In the genomic region with DNA sequence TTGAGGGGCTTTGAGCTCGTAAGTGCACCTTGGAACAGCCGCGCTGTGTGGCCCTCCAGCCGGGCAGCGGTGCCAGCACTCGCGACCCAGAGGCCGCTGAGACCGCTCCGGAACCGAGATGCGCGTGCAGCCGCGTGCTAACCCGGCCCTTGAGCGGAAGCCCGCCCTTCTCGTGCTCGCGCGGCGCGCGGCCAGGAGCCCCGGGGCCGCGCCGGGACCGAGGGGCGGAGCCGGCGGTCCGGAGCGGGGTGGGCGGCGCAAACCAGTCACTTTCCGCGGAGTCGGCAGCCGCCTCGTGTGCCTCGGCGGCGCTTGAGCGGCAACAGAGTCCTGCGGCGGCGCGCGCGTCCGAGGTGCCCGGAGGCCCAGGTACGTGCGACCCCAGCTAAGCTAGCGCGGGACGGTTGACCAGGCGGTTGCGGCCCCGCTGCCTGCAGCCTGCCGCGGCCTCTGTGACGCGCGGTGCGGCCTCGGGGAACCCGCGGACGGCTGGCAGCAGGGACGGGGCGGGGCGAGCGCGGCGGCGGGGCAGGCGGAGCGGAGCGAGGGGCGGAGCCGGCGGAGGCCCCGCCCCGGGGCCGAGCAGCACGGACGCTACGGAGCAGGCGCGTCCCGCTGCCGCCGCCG, we compare ENCODE assay signal across 7 mouse cellular contexts. TPM values are rescaled to one million over a fixed set of nuclear protein-coding genes. Genes with fewer than 3 reads are reported as not detected.
DNase-seq lines count a peak whose midpoint lies in the region; ATAC-seq lines count a peak whose summit lies in the region.

Gene Tent4b, plus strand, starts transcription at position 269 of the 627 bp plus-strand sequence.

- no peaks in the 10 kb centered on the region for H3K9me3 ChIP-seq in embryonic facial prominence, embryonic 10.5 days
- H3K9me3 ChIP-seq in limb, embryonic 10.5 days (replicated peaks) = no peaks in the 10 kb centered on the region
- H3K9me3 ChIP-seq in midbrain, embryonic 13.5 days = no peaks in the 10 kb centered on the region

- peak; percentile 77 for ATAC-seq in granulocyte monocyte progenitor cell, adult 5-6 weeks (replicated peaks; ENCODE audit: poor library complexity, severe bottlenecking)
- peak; percentile 95 for ATAC-seq in midbrain, embryonic 13.5 days

- peak; percentile 96 for DNase-seq in adrenal gland, postnatal 10 days
- peak; percentile 95 for DNase-seq in embryonic facial prominence, embryonic 10.5 days (ENCODE audit: low spot score)
- DNase-seq in kidney, adult 11 months = peak; percentile 94
- DNase-seq in limb, embryonic 10.5 days (ENCODE audit: low spot score) = peak; percentile 95
- DNase-seq in spleen, adult 12 weeks (ENCODE audit: low spot score) = peak; percentile 93

- H3K4me2 ChIP-seq in midbrain, embryonic 13.5 days (replicated peaks) = peak within 1 kb of the TSS; percentile 94

- peaks cover 42% of the 10 kb centered on the region for H3K4me1 ChIP-seq in embryonic facial prominence, embryonic 10.5 days
- peaks cover 28% of the 10 kb centered on the region for H3K4me1 ChIP-seq in limb, embryonic 10.5 days
- peaks cover 40% of the 10 kb centered on the region for H3K4me1 ChIP-seq in midbrain, embryonic 13.5 days (replicated peaks)

- H3K27ac ChIP-seq in embryonic facial prominence, embryonic 10.5 days (replicated peaks) = peak within 1 kb of the TSS; percentile 98
- H3K27ac ChIP-seq in limb, embryonic 10.5 days = peak within 1 kb of the TSS; percentile 96
- peak within 1 kb of the TSS; percentile 97 for H3K27ac ChIP-seq in midbrain, embryonic 13.5 days

- H3K4me3 ChIP-seq in embryonic facial prominence, embryonic 10.5 days = peak within 1 kb of the TSS; percentile 96
- H3K4me3 ChIP-seq in limb, embryonic 10.5 days = peak within 1 kb of the TSS; percentile 96
- H3K4me3 ChIP-seq in midbrain, embryonic 13.5 days (replicated peaks) = peak within 1 kb of the TSS; percentile 94

- peaks cover 21% of the 10 kb centered on the region for H3K36me3 ChIP-seq in embryonic facial prominence, embryonic 10.5 days (replicated peaks)
- H3K36me3 ChIP-seq in limb, embryonic 10.5 days = peaks cover 16% of the 10 kb centered on the region
- H3K36me3 ChIP-seq in midbrain, embryonic 13.5 days = no peaks in the 10 kb centered on the region

- peak within 1 kb of the TSS; percentile 91 for H3K9ac ChIP-seq in midbrain, embryonic 13.5 days (replicated peaks)

- H3K27me3 ChIP-seq in embryonic facial prominence, embryonic 10.5 days (replicated peaks; ENCODE audit: low read depth, poor library complexity, severe bottlenecking) = no peaks in the 10 kb centered on the region
- no peaks in the 10 kb centered on the region for H3K27me3 ChIP-seq in limb, embryonic 10.5 days (ENCODE audit: low read depth, poor library complexity, severe bottlenecking)
- H3K27me3 ChIP-seq in midbrain, embryonic 13.5 days = no peaks in the 10 kb centered on the region

- 2% methylated on average over 97 of the region's 97 CpGs for WGBS in embryonic facial prominence, embryonic 10.5 days
- under 1% methylated on average over 92 of the region's 97 CpGs for WGBS in limb, embryonic 10.5 days
- WGBS in midbrain, embryonic 13.5 days = under 1% methylated on average over 74 of the region's 97 CpGs

RNA-seq across cellular contexts. Expression of gene Tent4b, which starts in this region (rescaled TPM):
- total RNA-seq in adrenal gland, postnatal 10 days (2021) = 10 to 100 TPM; 25.4 to 30.2 TPM
- 9.9 and 11.6 TPM in 2 replicates for polyA plus RNA-seq in embryonic facial prominence, embryonic 10.5 days (2016; fragmentation: Nextera tagmentation; extraction: Ambion mirVana)
- 34.4 and 41.3 TPM in 2 replicates for total RNA-seq in granulocyte monocyte progenitor cell, adult 5-6 weeks (2014; fragmentation: Nextera tagmentation)
- total RNA-seq in granulocyte monocyte progenitor cell, adult 5-6 weeks (2017) = 34.6 and 37.6 TPM in 2 replicates
- polyA plus RNA-seq in limb, embryonic 10.5 days (2016; fragmentation: Nextera tagmentation; extraction: Ambion mirVana) = 9.9 and 10.0 TPM in 2 replicates
- 9.1 and 9.7 TPM in 2 replicates for polyA plus RNA-seq in midbrain, embryonic 13.5 days (2015; fragmentation: Nextera tagmentation; extraction: Ambion mirVana)

Comparison
In these comparisons a context has a peak if more than half of its experiments do, and no peak if none do; other contexts are left out.
1. Peak in every context shown above with its lines: DNase-seq, ATAC-seq, H3K4me3 ChIP-seq and H3K27ac ChIP-seq.